Mouse (Mus musculus) spleen, adult 2 months (tissue): Measurements from ENCODE around the gene Syce3.

Experiments
- CTCF ChIP-seq: fragments of 200-500 bp; IDR thresholded peaks from 2 replicates; pipeline ENCODE4 v1.5.1; 2011; ENCODE audit warnings: mild to moderate bottlenecking, inconsistent platforms; ENCODE audit not compliant: insufficient read depth, insufficient read length, insufficient replicate concordance; ENCODE audit errors: extremely low read depth
- POLR2A ChIP-seq: fragments of 200-500 bp; IDR thresholded peaks from 2 replicates; pipeline ENCODE4 v1.6.1; 2011; ENCODE audit warnings: low read depth, low read length, inconsistent platforms

- TF ChIP-seq CTCF (no peak), POLR2A (no peak)
Measured at GRCm38 (mm10) chr15:89387127-89387526, 23.2 kb downstream of the Syce3 start.
